Mouse (Mus musculus): Measurements from ENCODE around the gene Ubqln4.
A peak's percentile ranks its signal among the peaks of the same experiment; 100 is the strongest.
"Not testable (repeated sequence)": the region's sequence is repeated elsewhere in the genome, so short reads cannot be mapped to it uniquely, and the experiment has no call there.

Ubqln4 gene

DNA sequence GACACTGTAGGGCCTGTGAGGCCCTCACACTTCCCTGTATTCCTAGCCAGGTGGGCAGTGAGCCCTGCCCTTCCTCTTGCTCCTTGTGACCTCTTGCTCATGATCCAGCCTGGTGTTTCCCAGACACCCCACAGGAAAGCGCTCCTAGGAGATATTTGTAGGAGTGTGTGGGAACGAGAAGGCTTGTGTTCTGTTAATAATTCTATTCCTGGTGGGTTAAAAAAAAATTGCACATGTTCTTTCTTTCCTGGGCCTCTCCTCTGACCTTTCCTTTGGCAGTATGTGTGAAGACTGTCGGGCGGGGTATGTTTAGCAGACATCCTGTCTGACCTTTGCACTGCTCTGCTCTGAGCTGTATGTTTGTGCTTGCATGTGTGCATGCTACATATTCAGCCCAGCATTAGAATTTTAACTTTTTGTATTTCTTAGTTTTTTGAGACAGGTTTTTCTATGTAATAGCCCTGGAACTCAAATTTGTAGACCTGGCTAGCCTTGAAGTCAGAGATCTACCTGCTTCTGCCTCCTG is 13.0 kb downstream of the Ubqln4 start:
- DNase-seq (ENCODE audit: low spot score), result no peak

DNA sequence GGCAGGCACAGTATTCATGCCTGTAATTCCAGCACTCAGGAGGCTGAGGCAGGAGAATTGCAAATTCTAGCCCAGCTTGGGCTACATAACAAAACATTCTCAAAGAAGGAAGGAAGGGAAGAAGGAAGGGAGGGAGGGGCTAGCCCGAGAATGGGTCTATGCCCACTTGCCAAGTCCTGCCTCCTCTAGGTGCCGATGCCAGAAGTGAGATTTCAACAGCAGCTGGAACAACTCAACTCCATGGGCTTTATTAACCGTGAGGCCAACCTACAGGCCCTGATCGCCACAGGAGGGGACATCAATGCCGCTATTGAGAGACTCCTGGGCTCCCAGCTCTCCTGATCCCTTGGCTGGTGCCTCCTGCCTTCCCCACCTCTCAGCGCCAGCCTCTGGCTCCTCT is 14.3 kb downstream of the Ubqln4 start:
- no peak for DNase-seq (ENCODE audit: low spot score)

DNA sequence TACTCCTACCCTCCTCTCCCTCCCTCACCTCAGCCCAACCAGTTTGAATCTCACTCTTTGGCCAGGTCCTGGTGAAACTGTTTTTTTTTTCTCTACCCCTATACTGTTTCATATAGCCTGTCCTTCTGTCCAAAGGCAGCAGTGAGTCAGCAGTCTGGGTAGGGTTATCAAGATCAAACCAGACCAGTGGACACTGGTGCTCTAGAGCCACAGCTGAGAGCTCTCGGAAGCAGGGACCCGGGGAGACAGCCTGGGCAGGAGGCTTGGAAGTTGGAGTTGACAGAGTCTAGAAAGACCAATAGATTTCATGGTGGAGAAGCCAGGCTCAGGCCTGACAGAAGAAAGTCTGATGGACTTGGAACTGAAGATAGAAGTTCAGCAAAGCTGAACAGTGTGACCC is 15.1 kb downstream of the Ubqln4 start:
- DNase-seq (ENCODE audit: low spot score), result no peak

DNA sequence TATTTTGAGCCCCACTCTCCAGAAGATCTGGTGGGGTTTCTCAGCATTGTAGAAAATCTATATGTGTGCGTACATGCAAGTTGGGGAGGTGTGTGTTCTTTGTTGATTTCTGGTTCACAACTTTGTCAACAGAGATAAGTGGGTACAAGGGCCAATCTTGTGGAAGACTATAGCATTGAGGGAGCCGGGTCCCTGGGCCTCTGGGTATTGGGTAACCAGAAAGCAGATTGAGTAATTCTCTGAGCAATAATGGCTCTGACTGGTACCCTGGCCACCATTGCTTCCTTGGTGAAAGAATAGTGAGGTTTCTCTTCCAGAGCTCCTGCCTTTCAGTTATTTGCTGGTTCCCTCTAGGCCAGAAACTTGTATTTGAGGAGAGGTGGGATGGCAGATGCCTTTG is 15.5 kb downstream of the Ubqln4 start:
- DNase-seq (ENCODE audit: low spot score), result no peak

DNA sequence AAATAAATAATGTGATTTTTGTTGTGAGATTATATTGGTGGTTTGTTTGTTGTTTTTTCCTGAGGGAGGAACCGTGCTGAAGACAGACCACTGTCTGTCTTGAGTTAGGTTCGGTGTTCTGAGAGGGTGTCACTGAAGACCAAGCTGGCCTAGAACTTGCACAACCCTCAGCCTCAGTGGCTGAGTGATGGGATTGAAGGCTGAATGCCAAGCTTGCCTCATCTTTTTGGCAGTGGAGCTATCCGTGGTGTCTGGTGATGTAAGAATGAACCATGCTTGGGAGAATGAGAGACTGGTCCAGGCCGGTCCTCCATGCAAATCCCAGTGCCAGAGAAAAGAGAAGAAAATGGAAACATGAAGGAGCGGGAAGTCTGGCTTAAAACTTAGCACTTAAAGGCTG is 16.1 kb downstream of the Ubqln4 start:
- no peak for DNase-seq (ENCODE audit: low spot score)

DNA sequence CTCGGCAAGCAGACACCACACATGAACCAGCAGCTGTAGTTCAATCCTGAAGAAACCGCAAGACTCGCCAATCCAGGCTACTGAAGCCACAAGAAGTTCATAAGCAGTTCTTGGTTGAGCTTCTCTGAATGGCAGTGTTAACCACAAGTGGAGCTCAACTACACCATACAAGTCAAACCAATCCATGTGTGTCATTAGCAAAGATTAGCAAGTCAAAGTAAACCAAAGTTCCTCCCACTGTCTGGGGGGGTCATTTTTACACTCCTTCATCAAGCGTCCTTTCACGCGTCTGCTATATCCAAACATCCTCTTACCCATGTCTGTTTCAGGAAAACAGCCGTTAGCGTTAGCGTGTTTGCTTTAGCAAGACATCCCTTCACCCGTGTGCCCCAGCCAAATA is 16.8 kb downstream of the Ubqln4 start:
- no peak for DNase-seq (ENCODE audit: low spot score)

DNA sequence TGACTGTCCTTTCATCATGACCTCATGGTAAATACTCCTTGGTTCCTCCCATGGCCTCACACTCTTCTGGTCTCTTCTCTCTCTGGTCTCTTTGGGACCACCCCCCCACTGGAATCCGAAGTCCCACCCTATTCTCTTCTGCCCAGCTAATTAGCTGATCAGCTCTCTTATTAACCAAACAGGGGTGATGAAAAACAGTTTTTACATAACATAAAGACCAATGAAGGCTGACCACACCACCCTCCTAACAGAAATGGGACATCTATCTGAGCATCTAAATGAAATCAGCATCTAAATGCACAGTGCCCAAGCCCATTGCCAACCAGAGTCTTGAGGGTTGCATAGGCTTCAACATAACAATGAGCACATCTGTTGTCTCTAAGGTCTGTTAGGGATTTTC is 18.3 kb downstream of the Ubqln4 start:
- DNase-seq (ENCODE audit: low spot score), result no peak

DNA sequence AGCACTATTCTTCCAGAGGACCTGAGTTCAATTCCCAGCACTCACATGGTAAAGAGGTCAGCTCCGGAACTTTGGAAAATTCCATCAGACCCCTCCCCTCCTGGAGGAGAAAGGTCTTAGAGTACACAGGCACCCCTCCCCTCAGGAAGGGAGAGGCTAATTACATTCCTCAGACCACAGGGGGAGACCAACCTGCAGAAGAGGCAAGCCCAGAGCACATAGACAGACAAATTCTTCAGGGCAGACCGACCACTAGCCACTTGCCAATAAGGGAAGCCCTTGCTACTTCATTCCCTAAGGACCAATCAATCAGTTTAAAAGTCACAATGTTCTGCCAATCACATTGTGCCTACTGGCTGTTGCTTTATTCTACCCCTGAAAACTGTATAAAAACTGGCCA is 19.3 kb downstream of the Ubqln4 start:
- DNase-seq (ENCODE audit: low spot score), result no peak

DNA sequence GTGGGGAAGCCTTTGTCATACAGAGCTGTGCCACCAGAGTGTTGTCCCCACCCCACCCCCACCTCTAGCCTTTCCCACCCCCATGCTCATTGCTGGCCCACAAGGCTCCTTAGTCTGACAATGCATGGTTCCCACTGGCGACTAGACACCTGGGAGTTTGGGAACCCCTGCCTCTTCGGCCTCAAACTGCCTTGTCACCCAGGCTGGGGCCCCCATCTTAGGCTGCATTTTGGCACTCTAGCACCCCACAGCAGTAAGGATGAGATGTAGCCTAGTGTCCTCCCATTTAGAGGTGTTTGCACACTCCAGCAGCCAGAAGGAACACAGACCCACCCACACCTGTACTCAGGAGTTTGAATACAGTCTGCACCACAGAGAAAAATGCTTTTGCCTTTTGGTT is 20.3 kb downstream of the Ubqln4 start:
- DNase-seq (ENCODE audit: low spot score), result no peak

DNA sequence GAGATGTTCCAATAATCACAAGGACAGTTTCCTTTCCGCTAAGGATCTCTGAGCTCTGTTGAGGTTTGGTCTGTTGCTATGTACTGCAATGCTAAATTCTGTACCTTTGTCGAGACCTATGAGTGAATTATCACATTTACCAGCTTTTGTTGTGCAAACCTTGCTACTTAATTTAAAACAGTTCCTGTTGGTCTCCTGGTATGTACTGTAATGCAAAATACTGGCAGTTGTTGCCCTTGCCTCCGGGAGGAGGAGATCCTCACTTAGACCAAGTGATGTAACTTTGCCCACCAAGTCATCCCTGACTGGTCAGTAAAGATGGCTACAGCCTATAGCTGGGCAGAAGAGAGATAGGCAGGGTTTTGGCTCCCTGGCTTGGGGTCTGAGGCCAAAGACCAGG is 22.0 kb downstream of the Ubqln4 start, which contains the start of gene Ssr2:
TSS of gene Ssr2 (plus strand) at position 337 of the 400 bp plus-strand sequence.
- DNase-seq (ENCODE audit: low spot score), result no peak

DNA sequence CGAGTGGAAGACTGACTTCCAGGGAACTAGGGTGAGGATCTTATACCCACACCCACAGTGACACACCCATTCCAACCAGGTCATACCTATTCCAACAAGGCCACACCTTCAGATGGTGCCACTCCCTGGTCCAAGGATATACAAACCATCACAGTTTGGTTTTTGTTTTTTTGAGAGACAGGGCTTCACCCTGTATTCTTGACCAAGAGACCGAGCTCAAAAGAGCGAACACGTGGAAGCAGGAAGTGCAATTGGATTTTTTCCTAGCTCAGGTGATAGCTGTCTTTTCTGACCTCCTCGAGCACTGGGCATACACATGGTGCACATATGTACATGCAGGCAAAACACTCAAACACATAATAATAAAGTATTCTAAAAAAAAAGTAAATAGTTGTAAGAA is 24.3 kb downstream of the Ubqln4 start:
- not testable (repeated sequence) for DNase-seq (ENCODE audit: low spot score)

DNA sequence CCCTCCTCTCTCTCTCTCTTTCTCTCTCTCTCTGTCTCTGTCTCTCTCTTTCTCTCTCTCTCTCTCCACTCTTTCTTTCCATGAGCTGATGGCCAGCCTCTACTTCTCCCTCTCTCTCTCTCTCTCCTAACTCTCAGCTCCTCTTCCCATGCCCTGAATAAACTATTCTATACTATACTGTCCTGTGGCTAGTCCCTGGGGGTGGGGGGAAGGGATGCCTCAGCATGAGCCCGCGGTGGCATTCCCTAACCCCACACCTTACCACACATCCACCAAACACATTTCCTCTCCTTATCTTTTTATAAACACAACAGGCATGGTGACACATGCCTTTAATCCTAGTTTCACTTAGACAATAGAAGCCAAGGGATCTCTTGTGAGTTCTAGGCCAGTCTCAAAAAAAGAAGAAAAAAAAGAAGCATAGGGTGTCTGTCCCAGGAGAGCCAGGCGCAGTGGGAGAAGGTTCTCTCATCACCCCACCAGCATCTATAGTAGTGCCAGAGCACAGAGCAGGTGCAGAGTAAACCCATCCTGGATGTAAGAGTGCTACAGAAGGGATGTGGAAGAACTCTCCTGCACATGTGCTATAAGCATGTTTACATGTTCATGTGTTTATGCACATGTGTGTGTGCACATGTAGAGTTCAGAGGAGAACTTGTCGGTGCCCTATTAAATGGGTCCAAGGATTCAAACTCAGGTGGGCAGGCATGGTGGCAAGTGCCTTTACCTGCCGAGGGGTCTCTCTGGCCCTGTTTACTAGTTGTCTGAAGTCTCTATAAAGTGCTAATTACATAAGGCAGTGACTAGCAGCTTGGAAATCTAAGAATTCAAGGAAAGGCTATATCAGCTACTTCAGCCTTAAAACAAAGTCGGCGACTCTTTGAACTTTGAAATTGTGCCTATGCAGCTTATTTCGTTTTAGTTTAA is 25.2 kb downstream of the Ubqln4 start:
- DNase-seq (ENCODE audit: low spot score), result no peak

DNA sequence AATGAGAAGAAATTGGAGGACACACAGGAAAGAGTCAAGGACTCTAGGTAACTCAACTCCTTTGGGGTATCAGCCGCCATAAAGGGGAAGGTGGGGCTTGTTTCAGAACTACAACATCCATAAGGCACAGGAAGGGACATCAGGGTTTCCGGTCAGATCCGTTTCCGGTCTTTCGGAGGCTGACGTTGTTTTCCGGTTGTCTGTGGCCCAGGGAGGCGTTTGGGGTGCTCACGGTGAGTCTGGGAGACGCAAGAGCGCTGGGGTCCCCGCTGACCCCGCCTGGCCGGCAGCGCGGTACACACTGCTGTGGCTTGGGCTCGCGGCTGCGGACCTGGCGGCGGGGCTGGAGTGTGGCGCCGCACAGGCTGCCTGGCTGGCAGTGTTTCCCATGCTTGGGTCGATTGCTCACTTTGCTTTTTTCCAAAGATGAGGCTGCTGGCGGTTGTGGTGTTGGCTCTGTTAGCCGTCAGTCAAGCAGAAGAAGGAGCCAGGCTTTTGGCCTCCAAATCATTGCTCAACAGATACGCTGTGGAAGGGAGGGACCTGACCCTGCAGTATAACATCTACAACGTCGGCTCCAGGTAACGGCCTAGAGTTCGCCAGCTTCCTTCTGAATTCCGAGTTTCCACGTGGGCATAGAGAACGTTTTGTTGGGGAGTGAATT is 26.0 kb downstream of the Ubqln4 start:
- peak; percentile 76 for DNase-seq (ENCODE audit: low spot score)

DNA sequence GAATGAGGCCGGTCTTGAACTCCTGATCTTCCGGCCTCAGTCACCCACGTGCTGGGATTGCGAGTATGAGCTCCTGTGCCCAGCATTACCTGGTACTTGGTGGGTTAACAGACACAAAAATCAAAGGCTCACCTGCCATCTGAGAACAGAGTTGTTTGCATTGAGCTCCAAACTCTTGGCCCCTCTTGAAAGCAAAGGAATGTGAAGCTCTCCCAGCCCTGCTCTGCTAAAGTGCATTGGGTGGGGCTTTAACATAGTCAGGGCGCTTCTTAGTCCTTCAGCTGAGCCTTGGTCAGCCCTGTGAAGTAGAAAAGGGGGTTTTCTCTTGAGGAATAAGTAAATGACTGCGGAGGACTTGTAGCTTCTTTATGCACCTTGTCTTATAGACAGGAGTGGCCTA is 32.2 kb downstream of the Ubqln4 start:
- no peak for DNase-seq (ENCODE audit: low spot score)

DNA sequence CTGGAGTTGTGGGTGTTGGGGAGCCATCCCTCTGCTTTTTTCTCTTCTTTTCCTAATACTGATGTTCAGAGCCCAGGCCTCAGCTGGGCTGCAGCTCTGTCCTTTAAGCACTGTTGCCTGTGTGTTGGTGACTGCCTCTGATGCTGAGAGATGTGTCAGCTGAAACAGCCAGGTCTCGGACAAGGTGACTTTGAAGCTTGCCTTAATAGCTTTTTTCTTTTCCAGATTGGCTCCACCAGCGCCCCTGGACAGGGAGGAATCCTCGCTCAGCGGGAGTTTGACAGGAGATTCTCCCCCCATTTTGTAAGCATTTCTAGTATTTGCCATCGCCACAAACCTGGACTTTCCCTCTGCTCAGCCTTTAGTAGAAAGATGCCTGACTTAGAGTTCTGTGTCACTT is 33.1 kb downstream of the Ubqln4 start:
- DNase-seq (ENCODE audit: low spot score), result no peak

DNA sequence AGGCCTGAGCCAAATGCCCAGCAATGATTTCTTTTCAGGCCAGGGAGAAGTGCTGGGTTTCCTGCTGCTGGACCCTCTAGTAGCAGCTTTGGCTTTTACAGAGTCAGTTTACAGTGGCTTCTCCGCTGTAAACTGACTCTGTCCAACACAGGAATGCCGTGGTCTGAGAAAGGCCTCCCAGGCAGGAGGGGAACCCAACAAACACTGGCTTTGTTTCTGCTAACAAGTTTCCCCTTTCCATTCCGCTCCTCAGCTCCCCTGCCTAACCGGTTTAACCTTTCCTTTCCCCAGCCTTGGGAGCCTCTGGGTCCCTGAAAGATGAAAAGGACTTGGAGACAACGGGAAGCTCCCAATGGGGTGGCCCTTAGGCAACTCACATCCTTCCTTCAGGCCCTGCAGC is 36.7 kb downstream of the Ubqln4 start:
- DNase-seq (ENCODE audit: low spot score), result no peak

DNA sequence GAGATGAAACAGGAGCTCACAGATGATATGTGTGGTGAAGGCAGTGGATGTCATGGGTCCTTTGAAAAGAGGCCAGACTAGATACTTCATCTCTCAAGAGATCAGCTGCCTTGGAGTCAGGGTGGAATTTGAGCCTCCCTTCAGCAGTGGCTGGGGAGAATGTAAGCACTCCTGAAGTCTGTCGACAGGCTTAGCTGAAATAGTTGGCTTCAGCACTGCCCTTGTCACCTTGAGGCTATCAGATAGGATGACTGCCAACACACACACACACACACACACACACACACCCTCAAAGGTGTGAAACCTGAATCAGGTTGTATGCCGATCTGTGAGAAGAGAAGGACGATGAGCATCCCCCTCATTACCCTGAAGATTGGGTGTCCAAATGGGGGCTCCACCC is 37.5 kb downstream of the Ubqln4 start:
- DNase-seq (ENCODE audit: low spot score), result no peak

DNA sequence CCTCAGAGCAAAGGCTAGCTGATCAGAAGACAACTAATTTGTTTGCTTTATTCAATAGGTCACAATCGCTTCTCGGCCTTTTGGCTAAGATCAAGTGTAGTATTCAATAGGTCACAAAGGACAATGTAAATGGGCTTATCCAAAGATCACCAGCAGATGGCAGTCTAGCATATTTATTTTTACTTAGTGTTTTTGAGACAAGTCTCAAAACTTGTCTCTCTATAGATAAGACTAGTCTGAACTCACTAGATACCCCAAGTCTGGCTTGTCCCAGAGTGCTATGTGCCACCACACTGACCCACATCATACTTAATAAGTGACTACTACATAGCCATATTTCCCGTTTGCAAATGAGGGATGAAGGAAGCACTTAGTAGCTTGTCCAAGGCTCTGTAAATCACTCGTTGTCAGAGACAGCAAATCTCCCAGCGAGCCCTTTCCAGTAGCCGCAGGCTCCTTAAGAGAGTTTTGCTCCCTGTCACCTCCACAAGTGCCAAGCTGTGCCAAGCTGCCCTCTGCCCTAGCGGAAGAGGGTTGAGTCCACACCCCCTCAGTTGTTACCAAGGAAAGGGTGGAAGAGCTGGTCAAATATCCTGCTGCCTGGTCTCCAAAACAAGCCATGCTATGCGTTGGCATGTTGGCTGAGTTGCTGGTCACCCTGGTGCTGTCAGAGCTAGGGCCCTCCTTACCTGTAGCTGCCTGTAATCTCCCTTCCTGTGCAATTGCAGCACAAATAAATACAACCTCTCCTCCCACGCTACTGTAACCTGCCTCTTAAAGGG is 38.6 kb downstream of the Ubqln4 start:
- DNase-seq (ENCODE audit: low spot score), result peak; percentile 82

DNA sequence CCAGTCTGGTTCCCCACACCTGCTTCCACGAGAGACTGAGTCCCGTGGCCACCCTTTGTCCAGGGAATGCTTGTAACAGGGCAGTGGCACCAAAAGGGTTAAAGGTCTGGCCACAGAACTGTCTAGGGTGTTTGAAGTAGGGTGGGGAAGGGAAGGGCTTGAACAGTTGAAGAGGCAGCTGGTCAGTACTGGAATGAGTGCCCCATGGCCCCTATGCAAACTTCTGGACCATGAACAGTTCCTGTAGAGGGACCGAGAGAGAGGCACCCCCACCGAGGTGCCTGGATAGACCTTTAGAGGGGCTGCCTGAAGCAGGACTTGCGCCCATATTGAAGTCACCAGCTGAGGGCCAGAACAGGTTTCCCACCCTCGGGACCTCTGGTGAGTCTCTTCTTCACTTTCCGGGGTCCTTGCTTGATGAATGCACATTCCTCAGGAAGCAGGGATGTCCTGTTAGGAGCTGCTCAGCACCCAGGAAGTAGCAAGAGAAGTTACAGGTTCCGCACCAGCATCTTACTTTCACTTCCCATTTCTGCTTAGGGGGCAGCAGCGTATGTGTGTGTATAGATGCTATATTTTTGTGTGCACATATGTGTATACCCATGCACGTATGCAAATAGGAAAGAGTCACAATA is 39.5 kb downstream of the Ubqln4 start:
- no peak for DNase-seq (ENCODE audit: low spot score)

DNA sequence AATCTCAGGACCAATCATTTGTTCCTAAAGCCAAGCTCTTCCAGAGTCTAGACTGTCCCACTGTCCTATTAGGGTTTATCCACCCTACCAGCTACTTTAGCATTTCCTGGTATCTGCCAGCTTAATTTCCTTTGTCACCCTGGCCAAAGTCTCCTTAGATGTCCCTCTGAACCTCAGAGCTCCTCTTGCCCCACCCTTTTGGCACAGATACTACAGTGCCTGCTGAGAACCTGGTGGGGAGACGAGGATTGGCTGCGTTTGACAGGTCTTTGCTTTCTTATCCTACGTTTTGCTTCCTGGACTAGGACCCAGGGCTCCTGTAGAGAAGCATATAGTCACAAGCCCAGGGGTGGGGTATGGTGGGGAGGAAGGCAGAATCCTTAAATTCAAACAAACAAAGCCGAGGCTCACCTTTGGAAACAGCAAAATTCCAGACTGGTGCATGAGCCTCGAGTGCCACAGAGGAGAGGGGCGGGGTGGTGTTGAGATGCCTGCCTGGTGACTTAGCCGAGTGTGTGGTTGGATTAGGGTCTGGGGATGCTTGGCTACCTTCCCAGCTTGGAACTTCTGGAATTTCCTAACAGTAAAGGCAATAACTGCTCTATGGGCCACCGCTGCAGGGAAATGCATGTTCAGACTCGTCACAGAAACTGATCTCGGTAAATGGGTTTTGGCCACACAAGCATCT is 40.5 kb downstream of the Ubqln4 start:
- no peak for DNase-seq (ENCODE audit: low spot score)

DNA sequence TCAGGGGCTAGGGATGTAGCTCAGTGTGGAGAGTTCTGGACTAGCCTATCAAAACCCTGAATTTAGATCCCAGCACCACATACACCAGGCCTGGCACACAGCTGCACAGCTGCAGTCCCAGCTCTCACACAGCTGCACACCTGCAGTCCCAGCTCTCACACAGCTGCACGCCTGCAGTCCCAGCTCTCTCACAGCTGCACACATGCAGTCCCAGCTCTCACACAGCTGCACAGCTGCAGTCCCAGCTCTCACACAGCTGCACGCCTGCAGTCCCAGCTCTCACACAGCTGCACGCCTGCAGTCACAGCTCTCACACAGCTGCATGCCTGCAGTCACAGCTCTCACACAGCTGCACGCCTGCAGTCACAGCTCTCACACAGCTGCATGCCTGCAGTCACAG is 43.0 kb downstream of the Ubqln4 start:
- DNase-seq (ENCODE audit: low spot score), result not testable (repeated sequence)

All from c-Kit-positive CD71-positive TER-119-positive erythroid progenitor cells, embryonic 14.5 days (primary cell).